Mouse (Mus musculus): Measurements from ENCODE around the gene Stxbp3.

Stxbp3 gene

DNA sequence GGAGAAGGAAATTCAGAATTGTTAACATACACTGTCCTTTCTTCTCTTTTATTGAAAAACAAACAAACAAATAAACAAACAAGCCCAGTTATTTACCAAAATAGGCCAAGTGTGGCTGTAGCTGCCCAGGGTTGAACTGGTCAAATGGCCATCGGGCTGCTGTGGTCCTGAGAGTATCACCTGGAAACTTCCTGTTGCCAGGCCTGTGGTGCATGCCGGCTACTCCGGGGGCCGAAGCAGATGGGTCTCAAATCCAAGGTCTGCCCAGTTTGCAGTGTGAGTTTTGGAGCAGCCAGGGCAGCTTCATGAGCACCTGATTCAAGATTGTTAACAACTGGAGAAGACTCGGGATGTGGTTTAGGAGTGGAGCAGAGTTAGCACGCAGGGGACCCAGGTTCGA, 74.8 kb downstream of the Stxbp3 start:
- DNase-seq (ENCODE audit: extremely low spot score, low spot score), result no peak

DNA sequence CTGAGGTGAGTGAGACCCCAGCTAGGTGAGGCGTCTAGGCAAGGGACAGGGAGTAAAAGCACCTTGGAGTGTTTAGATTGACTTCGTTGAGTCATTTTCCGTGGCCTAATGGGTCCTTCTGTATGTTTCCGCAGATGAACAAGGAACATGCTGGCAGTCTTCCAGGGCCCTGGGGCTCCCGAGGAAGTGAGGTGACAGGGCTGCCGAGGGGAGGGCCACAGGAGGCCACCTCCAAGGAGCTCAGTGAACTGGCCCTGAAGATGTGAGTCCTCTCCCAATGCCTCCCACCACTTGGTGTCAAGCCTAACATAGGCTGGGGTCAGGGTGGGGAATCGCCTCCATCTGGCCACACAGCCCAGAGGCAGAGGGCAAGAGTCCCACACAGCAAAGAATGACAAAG, 75.3 kb downstream of the Stxbp3 start:
- no peak for DNase-seq (ENCODE audit: extremely low spot score, low spot score)

DNA sequence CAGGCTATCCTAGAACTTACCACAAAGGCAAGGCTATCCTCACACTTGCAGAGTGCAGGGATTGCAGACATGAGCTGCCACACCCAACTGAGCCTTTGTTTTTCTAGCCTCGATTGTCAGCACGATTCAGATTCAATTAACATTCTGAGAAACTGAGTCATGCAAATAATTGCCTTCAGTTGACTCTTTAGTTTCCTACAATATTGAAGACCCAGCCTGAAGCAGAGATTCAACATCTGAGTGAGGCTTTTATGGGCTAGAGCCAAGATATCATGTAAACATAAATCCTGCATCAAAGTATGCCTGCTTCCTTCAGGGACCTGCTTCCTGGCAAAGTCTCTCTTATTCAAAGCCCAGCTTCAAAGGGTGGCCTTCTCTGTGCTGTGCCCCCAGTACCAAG, 76.6 kb downstream of the Stxbp3 start:
- no peak for DNase-seq (ENCODE audit: extremely low spot score, low spot score)

DNA sequence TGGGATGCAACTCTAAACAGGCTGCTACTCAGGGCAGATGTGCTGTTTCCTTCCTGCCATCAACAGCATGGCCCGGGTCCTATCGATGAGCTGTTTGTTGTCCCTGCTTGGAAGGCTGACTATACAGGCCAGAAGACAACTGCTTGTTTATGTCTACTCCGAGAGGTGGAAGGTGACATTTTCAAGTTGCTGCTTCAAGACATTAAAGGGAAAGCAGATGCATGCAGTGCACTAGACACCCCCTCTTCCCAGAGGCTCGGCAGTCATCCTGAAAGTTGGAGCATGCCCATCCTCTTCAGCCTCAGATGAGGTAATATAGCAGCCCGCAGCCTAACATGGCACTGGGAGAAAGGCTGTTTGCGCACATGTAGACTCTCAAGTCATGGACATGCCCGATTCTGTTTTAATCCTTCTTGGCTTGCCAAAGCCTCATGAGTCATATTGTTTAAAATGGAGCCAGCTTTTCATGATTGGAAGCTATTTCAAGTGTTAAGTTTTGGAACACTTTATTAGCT, 77.7 kb downstream of the Stxbp3 start:
- no peak for DNase-seq (ENCODE audit: extremely low spot score, low spot score)

DNA sequence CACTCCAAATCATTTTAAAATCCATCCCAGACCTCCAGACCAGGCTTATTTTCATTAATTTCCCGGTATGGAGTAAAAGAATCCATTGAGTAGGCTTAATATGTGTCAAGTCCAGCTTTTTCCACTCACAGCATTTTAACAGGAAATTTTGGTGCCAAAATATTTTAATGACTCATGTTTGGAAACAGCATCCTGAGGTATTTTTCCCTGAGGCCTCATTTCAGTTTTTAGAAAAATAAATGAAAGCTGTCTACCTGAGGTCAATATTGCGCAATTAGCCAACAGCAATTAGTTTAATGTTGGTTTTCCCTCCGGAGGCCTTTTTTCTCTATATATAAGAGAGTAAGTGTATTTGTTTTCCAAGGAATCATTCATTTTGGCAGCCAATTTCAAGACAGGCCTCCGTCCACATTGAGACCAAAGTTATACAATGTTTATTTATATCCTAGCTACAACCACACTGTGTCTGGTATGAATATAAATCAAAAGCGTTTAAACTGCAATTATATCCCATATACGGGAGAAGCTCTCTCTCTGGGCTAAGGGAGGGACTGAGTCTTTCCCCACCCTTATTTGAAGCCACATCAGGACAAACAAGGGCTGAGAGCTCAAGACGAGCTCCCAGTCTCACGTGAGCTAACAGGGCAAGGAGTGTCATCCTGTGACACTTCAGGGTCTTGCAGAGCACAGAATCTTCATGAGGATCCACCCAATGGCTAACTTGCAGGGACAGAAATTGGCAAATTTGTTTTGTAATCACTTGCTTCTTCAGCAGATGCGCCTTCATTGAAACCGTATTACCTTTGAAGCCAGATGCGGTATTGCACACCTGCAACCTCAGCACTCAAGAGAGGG, 80.5 kb downstream of the Stxbp3 start:
- DNase-seq (ENCODE audit: extremely low spot score, low spot score), result no peak

DNA sequence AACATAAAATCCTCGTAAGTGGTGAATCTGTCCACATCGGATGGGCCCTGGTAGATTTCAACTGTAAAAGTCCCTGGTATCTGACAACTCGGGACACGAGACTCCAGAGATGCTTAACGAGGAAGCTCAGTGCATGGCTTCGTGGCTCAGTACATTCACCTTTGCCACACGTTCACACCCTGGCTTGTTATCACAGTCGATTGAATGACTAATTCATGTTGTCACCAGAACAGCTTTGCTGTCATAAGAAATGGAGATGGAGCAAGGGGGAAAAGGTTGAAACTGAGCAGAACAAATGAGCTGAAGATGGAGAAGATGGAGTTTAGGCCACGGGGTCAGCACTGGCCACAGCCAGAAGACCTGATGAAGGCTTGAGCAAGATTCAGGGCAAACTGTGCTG, 82.8 kb downstream of the Stxbp3 start:
- DNase-seq (ENCODE audit: extremely low spot score, low spot score), result no peak

DNA sequence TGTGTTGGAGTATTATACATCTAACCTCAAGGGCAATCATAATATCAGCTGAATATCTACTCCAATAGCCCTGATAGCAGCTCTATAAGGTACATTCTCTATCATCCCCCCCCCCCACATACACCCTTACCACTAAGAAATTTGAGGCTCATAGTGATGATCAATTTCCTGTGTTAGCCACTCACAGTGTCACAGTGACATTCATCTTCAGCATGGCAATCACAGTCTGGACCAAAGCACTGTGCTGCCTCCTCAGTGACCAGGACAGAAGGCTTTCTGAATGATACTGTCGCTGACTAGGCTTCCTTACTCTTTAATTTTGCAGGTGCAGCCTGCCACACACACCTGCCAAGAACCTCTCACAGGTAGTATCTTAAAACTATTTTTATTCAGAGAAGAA, 84.2 kb downstream of the Stxbp3 start:
- no peak for DNase-seq (ENCODE audit: extremely low spot score, low spot score)

DNA sequence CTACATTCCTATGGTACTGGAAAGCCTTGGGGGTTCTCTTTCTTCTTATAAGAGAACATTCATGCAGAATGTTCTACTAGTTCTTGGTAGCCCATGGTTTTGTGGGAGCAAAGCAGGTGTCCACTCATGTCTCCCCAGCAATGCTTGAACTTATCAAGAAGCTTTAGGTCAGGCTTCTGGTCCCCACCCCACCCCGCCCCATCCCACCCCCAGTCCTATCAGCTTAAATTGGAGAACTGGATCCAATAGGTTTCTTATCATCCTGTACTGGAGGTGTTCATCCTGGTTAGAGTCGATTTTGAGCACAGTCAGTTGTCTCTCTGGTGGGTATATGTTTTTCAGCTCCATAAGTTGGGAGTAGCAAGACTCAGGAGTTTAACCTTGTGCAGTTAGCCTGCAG, 84.8 kb downstream of the Stxbp3 start:
- DNase-seq (ENCODE audit: extremely low spot score, low spot score), result no peak

DNA sequence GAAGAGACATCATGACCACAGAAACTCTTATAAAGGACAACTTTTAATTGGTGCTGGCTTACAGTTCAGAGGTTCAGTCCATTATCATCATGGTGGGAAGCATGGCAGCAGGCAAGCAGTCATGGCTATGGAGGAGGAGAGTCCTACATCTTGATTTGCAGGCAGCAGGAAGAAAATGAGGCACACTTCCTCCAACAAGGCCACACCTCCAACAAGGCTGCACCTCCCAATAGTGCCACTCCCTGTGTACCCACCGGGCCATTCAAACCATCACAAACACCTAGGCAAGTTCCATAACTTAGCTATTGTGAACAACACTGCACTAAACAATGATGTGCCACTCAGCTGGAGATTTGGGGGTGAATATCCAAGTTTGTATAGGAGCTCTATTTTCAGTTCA, 85.8 kb downstream of the Stxbp3 start:
- no peak for DNase-seq (ENCODE audit: extremely low spot score, low spot score)

DNA sequence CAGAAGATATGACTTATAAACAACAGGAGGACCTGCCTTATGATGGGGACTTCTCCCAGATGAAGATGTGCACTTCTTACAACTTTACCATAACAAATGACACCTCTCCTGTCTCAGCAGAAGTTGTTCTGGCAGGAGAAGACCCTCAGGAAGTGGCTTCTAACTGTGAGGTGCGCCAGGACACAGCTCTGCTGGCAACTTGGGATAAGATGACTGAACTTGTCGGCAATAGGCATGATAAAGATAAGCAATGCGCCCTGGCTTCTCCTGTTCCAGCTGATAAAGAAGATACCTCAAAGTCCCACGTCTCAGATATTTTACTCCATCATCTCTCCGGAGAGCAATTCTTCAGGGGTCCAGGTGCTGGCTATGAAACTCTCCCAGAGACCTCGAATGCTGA, 88.6 kb downstream of the Stxbp3 start:
- no peak for DNase-seq (ENCODE audit: extremely low spot score, low spot score)

DNA sequence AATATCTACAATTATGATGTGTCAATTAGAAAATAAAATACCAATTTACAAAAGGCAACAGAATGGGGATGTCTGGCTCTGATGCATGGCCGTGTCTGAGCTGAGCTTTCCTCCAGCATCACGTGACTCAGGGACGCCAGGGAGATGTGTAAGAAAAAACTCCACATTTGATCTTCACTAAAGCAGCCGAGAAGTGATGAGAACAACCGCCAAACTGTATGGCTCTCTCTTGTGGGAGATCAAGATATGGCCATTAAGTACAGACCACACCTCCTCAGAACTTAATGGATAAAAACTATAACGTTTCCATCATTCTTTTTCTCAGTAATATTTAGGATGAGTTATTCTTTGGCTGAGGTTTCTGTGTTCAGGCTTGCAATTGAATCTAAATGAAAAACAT, 89.3 kb downstream of the Stxbp3 start:
- no peak for DNase-seq (ENCODE audit: extremely low spot score, low spot score)

DNA sequence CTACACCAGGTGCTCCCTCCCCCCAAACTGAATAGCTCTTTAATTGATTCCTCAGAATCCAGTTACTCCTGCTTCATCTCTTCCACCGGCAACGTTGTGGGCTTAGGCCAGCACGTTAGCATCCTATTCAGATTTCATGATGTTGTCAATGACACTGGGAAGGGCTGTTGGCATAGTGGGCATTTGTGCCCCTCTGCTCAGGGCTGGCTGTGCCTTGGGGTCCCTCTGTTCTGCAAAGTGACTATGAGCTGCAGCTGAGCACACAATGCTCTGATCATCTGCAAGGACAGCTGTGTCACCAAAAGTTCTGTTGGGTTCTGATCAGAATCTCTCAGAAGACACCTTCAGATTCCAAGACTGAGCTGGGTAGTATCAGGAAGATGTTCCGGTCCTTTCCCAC, 96.3 kb downstream of the Stxbp3 start:
- no peak for DNase-seq (ENCODE audit: extremely low spot score, low spot score)

Data from neural tube, embryonic 10.5 days (tissue).